Mouse (Mus musculus) CD4-positive naive resting alpha-beta T cell, adult 76 days (primary cell): ENCODE data around the gene Ripor1. TPM values are rescaled to one million over a fixed set of nuclear protein-coding genes. Genes with fewer than 3 reads are reported as not detected.

Experiments used
- total RNA-seq: library from RNA; stranded (reverse); gene quantifications from one replicate; pipeline ENCODE4 v1.2.4, GENCODE M21; 2023

Gene Ripor1
- total RNA-seq: 19.3 TPM

GRCm38 (mm10) chr8:105604804-105605381 is at the start of gene Ripor1:
TSS of gene Ripor1 (plus strand) at chr8:105605255.

GRCm38 (mm10) chr8:105565952-105566702 is 38.9 kb upstream of the Ripor1 start, which contains the start of gene Atp6v0d1:
TSS of gene Atp6v0d1 (minus strand) at chr8:105566047.

GRCm38 (mm10) chr8:105636018-105636962 is 31.2 kb downstream of the Ripor1 start, which contains the start of gene Ctcf:
TSS of gene Ctcf (plus strand) at chr8:105636568.

GRCm38 (mm10) chr8:105636963-105637510 is 32.0 kb downstream of the Ripor1 start, which contains the start of gene Agrp:
TSS of gene Agrp (minus strand) at chr8:105637393.

Other genes starting within 250 kb of the Ripor1 start
- gene Plekhg4, start 232.0 kb upstream of the Ripor1 start, total RNA-seq: not detected
- gene Kctd19, start 191.8 kb upstream of the Ripor1 start, total RNA-seq: not detected
- gene Lrrc36, start 191.7 kb upstream of the Ripor1 start, total RNA-seq: not detected
- gene Tppp3, start 133.7 kb upstream of the Ripor1 start, total RNA-seq: 0.82 TPM
- gene Zdhhc1, start 108.4 kb upstream of the Ripor1 start, total RNA-seq: 4.3 TPM
- gene Hsd11b2, start 86.5 kb upstream of the Ripor1 start, total RNA-seq: not detected
- 82.3 TPM for gene Atp6v0d1, start 39.2 kb upstream of the Ripor1 start, total RNA-seq
- gene Ctcf, start 31.3 kb downstream of the Ripor1 start, total RNA-seq: 147 TPM
- not detected for gene Agrp, start 32.1 kb downstream of the Ripor1 start, total RNA-seq
- 141 TPM for gene Carmil2, start 81.0 kb downstream of the Ripor1 start, total RNA-seq
- 53.3 TPM for gene Acd, start 95.8 kb downstream of the Ripor1 start, total RNA-seq
- gene Pard6a, start 95.9 kb downstream of the Ripor1 start, total RNA-seq: 8.4 TPM
- gene 4933405L10Rik, start 102.4 kb downstream of the Ripor1 start, total RNA-seq: not detected
- gene Enkd1, start 103.0 kb downstream of the Ripor1 start, total RNA-seq: 1.3 TPM
- gene Gfod2, start 153.4 kb downstream of the Ripor1 start, total RNA-seq: 2.9 TPM
- gene Ranbp10, start 222.1 kb downstream of the Ripor1 start, total RNA-seq: 141 TPM
- gene Tsnaxip1, start 222.5 kb downstream of the Ripor1 start, total RNA-seq: not detected
- 30.7 TPM for gene Cenpt, start 248.0 kb downstream of the Ripor1 start, total RNA-seq
- gene Thap11, start 249.9 kb downstream of the Ripor1 start, total RNA-seq: 15.0 TPM